Mouse (Mus musculus): ENCODE results near the gene Tnni2. TPM values are rescaled to one million over a fixed set of nuclear protein-coding genes. Genes with fewer than 3 reads are reported as not detected.

Tnni2 gene
- polyA plus RNA-seq, 1 experiment from 2014 or later = 2.4 TPM

DNA sequence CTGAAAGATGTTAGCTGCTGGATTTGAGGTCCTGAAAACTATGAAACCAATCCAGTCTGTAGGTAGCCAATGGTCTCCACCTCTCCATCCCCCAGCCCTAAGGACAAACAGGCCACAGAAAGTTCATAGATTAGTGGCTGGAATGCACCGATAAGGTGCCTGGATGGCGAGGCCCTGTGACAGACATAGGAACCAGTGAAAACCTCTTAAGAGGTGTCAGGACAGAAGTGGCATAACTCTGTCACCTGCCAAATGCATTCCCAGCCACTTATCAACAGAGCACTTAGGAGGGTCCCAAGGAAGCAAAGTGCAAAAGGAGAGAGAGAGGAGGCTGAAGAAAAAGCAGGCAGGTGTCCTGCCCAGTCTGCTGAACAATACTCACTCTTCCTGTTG is 17.7 kb downstream of the Tnni2 start:
- no peaks in the 10 kb centered on the region for H3K27me3 ChIP-seq (replicated peaks; ENCODE audit: control insufficient read depth, insufficient read depth, low read length)
- TF ChIP-seq CTCF (IDR thresholded peaks at IDR 0.05; ENCODE audit: low read depth) = no peak
- H3K4me2 ChIP-seq (replicated peaks; ENCODE audit: low read depth) = no peak overlapping the region
- no peaks in the 10 kb centered on the region for H3K9me3 ChIP-seq (ENCODE audit: control insufficient read depth)
- no peak overlapping the region for H3K4me3 ChIP-seq (ENCODE audit: low read depth, low read length)
- no peaks in the 10 kb centered on the region for H3K36me3 ChIP-seq (ENCODE audit: control insufficient read depth, insufficient read depth)
- no peak for ATAC-seq
- H3K9ac ChIP-seq (ENCODE audit: low read depth, low read length) = no peak overlapping the region
- 59% methylated on average over 2 of the region's 2 CpGs for WGBS
- no peaks in the 10 kb centered on the region for H3K4me1 ChIP-seq (replicated peaks; ENCODE audit: control insufficient read depth, insufficient read depth, low read length)
- H3K27ac ChIP-seq (ENCODE audit: low read depth, low read length) = no peak overlapping the region; the same call in 1 of the 2 replicates

DNA sequence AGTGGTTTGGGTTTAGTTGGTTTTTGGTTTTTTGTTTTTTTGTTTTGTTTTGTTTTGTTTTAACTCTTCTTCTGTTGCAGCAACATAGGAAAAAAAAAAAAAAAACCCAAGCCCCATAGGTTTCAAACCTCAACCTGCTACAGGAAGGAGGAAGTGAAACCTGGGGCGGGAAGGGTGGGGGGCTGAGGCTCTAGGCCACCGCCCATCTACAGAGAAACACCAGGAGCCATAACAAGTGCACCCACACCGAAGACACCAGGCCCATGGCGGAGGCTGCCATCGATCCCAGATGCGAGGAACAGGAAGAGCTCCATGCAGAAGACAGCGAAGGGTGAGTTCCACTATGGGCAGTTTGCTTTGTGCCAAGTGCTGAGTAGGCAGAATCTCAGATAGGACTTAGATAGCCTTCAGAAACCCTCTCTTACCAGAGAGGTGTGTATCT is 19.0 kb downstream of the Tnni2 start, which contains the start of gene Lsp1:
Lsp1 (plus strand) TSS at position 174 of the 442 bp plus-strand sequence.
- no peaks in the 10 kb centered on the region for H3K27me3 ChIP-seq (replicated peaks; ENCODE audit: control insufficient read depth, insufficient read depth, low read length)
- no peak within 1 kb of the TSS for H3K4me3 ChIP-seq (ENCODE audit: low read depth, low read length)
- no peaks in the 10 kb centered on the region for H3K36me3 ChIP-seq (ENCODE audit: control insufficient read depth, insufficient read depth)
- no peaks in the 10 kb centered on the region for H3K4me1 ChIP-seq (replicated peaks; ENCODE audit: control insufficient read depth, insufficient read depth, low read length)
- TF ChIP-seq CTCF (IDR thresholded peaks at IDR 0.05; ENCODE audit: low read depth) = no peak
- no peak for ATAC-seq
- 94% methylated on average over 7 of the region's 7 CpGs for WGBS
- no peak within 1 kb of the TSS for H3K4me2 ChIP-seq (replicated peaks; ENCODE audit: low read depth)
- no peaks in the 10 kb centered on the region for H3K9me3 ChIP-seq (ENCODE audit: control insufficient read depth)
- H3K27ac ChIP-seq (ENCODE audit: low read depth, low read length) = no peak within 1 kb of the TSS
- no peak within 1 kb of the TSS for H3K9ac ChIP-seq (ENCODE audit: low read depth, low read length)

DNA sequence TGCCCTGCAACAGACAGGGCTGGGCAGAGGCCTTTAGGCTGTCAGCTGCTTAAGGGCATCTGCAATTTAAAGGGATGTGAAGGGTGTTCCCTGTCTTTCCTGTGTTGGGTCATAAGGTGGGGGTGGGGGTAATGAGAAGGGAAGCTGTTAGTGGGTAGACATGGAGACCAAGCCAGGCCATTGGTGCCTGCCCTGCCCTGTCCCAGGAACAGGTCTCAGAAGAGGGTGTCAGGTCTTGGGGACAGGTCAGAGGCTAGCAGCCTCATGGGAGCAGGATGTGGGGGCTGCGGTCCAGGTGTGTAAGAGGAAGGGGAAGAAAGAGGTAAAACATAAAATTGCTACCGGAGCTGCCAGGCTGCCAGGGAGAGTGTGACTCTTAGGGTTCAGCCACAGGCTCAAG is 19.8 kb downstream of the Tnni2 start:
- no peaks in the 10 kb centered on the region for H3K4me1 ChIP-seq (replicated peaks; ENCODE audit: control insufficient read depth, insufficient read depth, low read length)
- no peak for ATAC-seq
- no peaks in the 10 kb centered on the region for H3K27me3 ChIP-seq (replicated peaks; ENCODE audit: control insufficient read depth, insufficient read depth, low read length)
- H3K9me3 ChIP-seq (ENCODE audit: control insufficient read depth) = no peaks in the 10 kb centered on the region
- no peak for TF ChIP-seq CTCF (IDR thresholded peaks at IDR 0.05; ENCODE audit: low read depth)
- H3K9ac ChIP-seq (ENCODE audit: low read depth, low read length) = no peak overlapping the region
- no peaks in the 10 kb centered on the region for H3K36me3 ChIP-seq (ENCODE audit: control insufficient read depth, insufficient read depth)
- 90% methylated on average over 2 of the region's 2 CpGs for WGBS
- H3K4me2 ChIP-seq (replicated peaks; ENCODE audit: low read depth) = no peak overlapping the region
- no peak overlapping the region for H3K27ac ChIP-seq (ENCODE audit: low read depth, low read length)
- H3K4me3 ChIP-seq (ENCODE audit: low read depth, low read length) = no peak overlapping the region

- H3K9ac ChIP-seq (ENCODE audit: low read depth, low read length) = no peak overlapping the region
- ATAC-seq = no peak
- H3K4me1 ChIP-seq (replicated peaks; ENCODE audit: control insufficient read depth, insufficient read depth, low read length) = no peaks in the 10 kb centered on the region
- H3K27me3 ChIP-seq (replicated peaks; ENCODE audit: control insufficient read depth, insufficient read depth, low read length) = no peaks in the 10 kb centered on the region
- no peak for TF ChIP-seq CTCF (IDR thresholded peaks at IDR 0.05; ENCODE audit: low read depth)
- H3K36me3 ChIP-seq (ENCODE audit: control insufficient read depth, insufficient read depth) = no peaks in the 10 kb centered on the region
- no peak overlapping the region for H3K4me2 ChIP-seq (replicated peaks; ENCODE audit: low read depth)
- no peaks in the 10 kb centered on the region for H3K9me3 ChIP-seq (ENCODE audit: control insufficient read depth)
- H3K4me3 ChIP-seq (ENCODE audit: low read depth, low read length) = no peak overlapping the region
- 79% methylated on average over 6 of the region's 6 CpGs for WGBS
- no peak overlapping the region for H3K27ac ChIP-seq (ENCODE audit: low read depth, low read length)
Measured at GRCm38 (mm10) chr7:142462190-142462589, 20.6 kb downstream of the Tnni2 start.

DNA sequence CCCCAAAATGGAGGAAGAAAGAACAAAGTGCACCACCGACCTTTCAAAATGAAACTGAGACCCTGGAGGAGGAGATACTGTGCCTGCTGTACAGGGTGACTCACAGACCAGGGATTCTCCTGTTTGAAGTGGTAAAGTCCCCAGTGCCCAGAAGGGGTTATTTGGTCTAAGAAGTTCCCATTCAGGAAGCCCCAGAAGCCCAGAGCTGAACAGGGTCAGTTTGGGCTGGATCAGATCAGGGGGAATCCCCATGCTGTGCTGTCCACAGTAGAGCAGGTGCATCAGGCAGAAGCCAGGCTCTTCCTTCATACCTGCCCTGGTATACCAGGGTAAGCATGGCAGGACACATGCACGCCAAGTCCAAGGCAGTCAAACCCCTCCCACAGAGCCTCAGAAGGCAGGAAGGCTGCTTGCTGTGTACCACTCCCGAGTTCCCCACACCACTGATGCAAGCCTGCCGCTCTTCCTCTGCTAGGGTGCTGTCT is 21.0 kb downstream of the Tnni2 start:
- Histone ChIP-seq H3K36me3 (ENCODE audit: control insufficient read depth, insufficient read depth) (no peaks in the 10 kb centered on the region), H3K4me3 (ENCODE audit: low read depth, low read length) (no peak overlapping the region), H3K9ac (ENCODE audit: low read depth, low read length) (no peak overlapping the region), H3K4me2 (replicated peaks; ENCODE audit: low read depth) (no peak overlapping the region), H3K9me3 (ENCODE audit: control insufficient read depth) (no peaks in the 10 kb centered on the region), H3K4me1 (replicated peaks; ENCODE audit: control insufficient read depth, insufficient read depth, low read length) (no peaks in the 10 kb centered on the region), H3K27ac (ENCODE audit: low read depth, low read length) (no peak overlapping the region), H3K27me3 (replicated peaks; ENCODE audit: control insufficient read depth, insufficient read depth, low read length) (no peaks in the 10 kb centered on the region)
- TF ChIP-seq CTCF (IDR thresholded peaks at IDR 0.05; ENCODE audit: low read depth) = no peak
- WGBS = 53% methylated on average over 4 of the region's 4 CpGs
- no peak for ATAC-seq

- no peak overlapping the region for H3K4me3 ChIP-seq (ENCODE audit: low read depth, low read length)
- no peaks in the 10 kb centered on the region for H3K36me3 ChIP-seq (ENCODE audit: control insufficient read depth, insufficient read depth)
- H3K9me3 ChIP-seq (ENCODE audit: control insufficient read depth) = no peaks in the 10 kb centered on the region
- TF ChIP-seq CTCF (IDR thresholded peaks at IDR 0.05; ENCODE audit: low read depth) = no peak
- 68% methylated on average over 7 of the region's 7 CpGs for WGBS
- H3K4me1 ChIP-seq (replicated peaks; ENCODE audit: control insufficient read depth, insufficient read depth, low read length) = no peaks in the 10 kb centered on the region
- no peak for ATAC-seq
- no peak overlapping the region for H3K9ac ChIP-seq (ENCODE audit: low read depth, low read length)
- H3K27me3 ChIP-seq (replicated peaks; ENCODE audit: control insufficient read depth, insufficient read depth, low read length) = no peaks in the 10 kb centered on the region
- H3K4me2 ChIP-seq (replicated peaks; ENCODE audit: low read depth) = no peak overlapping the region
- H3K27ac ChIP-seq (ENCODE audit: low read depth, low read length) = peak overlapping the region; percentile 23
Measured at GRCm38 (mm10) chr7:142470171-142470691, 28.6 kb downstream of the Tnni2 start.
